ENCODE assay signal across 19 mouse cellular contexts in genomic region chr4:46521457-46521856, GRCm38 (mm10).
"Had no signal": no experiment of that assay in that cellular context is flagged by ENCODE, and none has a peak within 500 bp of the region (broad histone marks: within the 10 kb centered on the region; RNA-seq: fewer than 3 reads in every experiment).

No protein-coding gene starts in this region.

- H3K4me3 ChIP-seq: intestine, embryonic 15.5 days; kidney, embryonic 15.5 days; left cerebral cortex, adult 2 months; liver, embryonic 13.5 days; midbrain, embryonic 12.5 days; midbrain, embryonic 15.5 days; neural tube, embryonic 12.5 days; neural tube, embryonic 15.5 days; stomach, embryonic 15.5 days had no signal

- DNase-seq: kidney, adult 11 months; kidney, adult 8-10 months; kidney, postnatal 10 days; kidney, postnatal 36 days; layer of hippocampus, postnatal 36 days; liver, embryonic 13.5 days; right cerebral cortex, adult 18-20 months; right cerebral cortex, postnatal 25 days; spleen, adult 18-20 months; thymus, postnatal 25 days had no signal

- H3K9me3 ChIP-seq: intestine, embryonic 15.5 days; kidney, embryonic 15.5 days; liver, embryonic 13.5 days; midbrain, embryonic 15.5 days; neural tube, embryonic 12.5 days; neural tube, embryonic 15.5 days; stomach, embryonic 15.5 days had no signal

- H3K27me3 ChIP-seq: intestine, embryonic 15.5 days; kidney, embryonic 15.5 days; liver, embryonic 13.5 days; midbrain, embryonic 15.5 days; neural tube, embryonic 12.5 days; neural tube, embryonic 15.5 days; stomach, embryonic 15.5 days had no signal

- H3K27ac ChIP-seq: intestine, embryonic 15.5 days; kidney, embryonic 15.5 days; left cerebral cortex, adult 2 months; liver, embryonic 13.5 days; macrophage; midbrain, embryonic 12.5 days; midbrain, embryonic 15.5 days; neural tube, embryonic 12.5 days; neural tube, embryonic 15.5 days; stomach, embryonic 15.5 days had no signal

- H3K4me1 ChIP-seq: intestine, embryonic 15.5 days; kidney, embryonic 15.5 days; midbrain, embryonic 12.5 days; midbrain, embryonic 15.5 days; neural tube, embryonic 12.5 days; neural tube, embryonic 15.5 days; stomach, embryonic 15.5 days had no signal

- H3K36me3 ChIP-seq: intestine, embryonic 15.5 days; kidney, embryonic 15.5 days; midbrain, embryonic 12.5 days; midbrain, embryonic 15.5 days; neural tube, embryonic 12.5 days; neural tube, embryonic 15.5 days; stomach, embryonic 15.5 days had no signal

- H3K9ac ChIP-seq: intestine, embryonic 15.5 days; kidney, embryonic 15.5 days; liver, embryonic 13.5 days; midbrain, embryonic 12.5 days; midbrain, embryonic 15.5 days; neural tube, embryonic 12.5 days; neural tube, embryonic 15.5 days; stomach, embryonic 15.5 days had no signal

- ATAC-seq: intestine, embryonic 15.5 days; midbrain, embryonic 15.5 days had no signal

- H3K4me2 ChIP-seq: intestine, embryonic 15.5 days; kidney, embryonic 15.5 days; liver, embryonic 13.5 days; midbrain, embryonic 12.5 days; midbrain, embryonic 15.5 days; neural tube, embryonic 12.5 days; neural tube, embryonic 15.5 days; stomach, embryonic 15.5 days had no signal
